Mouse (Mus musculus) forebrain, embryonic 16.5 days (tissue): ENCODE data around the gene Rundc3a. TPM values are rescaled to one million over a fixed set of nuclear protein-coding genes. Genes with fewer than 3 reads are reported as not detected.

Experiments
- ATAC-seq: fragments of 200-750 bp; cut with Nextera tagmentation; 2 replicates; pipeline ENCODE4 v1.8.0; 2017; ENCODE audit warnings: mild to moderate bottlenecking, moderate library complexity
- H3K27ac ChIP-seq: fragments of 300-500 bp; sonication (generic); 2 replicates; pipeline ENCODE4 v1.5.1; 2014; ENCODE audit warnings: low read length, control low read depth
- H3K27me3 ChIP-seq: fragments of 300-500 bp; sonication (generic); replicated peaks from 2 replicates; pipeline ENCODE4 v1.6.1; 2014; ENCODE audit warnings: low read length; ENCODE audit not compliant: control insufficient read depth, insufficient read depth
- H3K36me3 ChIP-seq: fragments of 300-500 bp; sonication (generic); 2 replicates; pipeline ENCODE4 v1.6.1; 2014; ENCODE audit not compliant: control insufficient read depth, insufficient read depth
- H3K4me1 ChIP-seq: fragments of 300-500 bp; sonication (generic); replicated peaks from 2 replicates; pipeline ENCODE4 v1.6.1; 2014; ENCODE audit warnings: low read length; ENCODE audit not compliant: control insufficient read depth, insufficient read depth
- H3K4me2 ChIP-seq: fragments of 300-500 bp; sonication (generic); 2 replicates; pipeline ENCODE4 v1.6.1; 2014; ENCODE audit warnings: mild to moderate bottlenecking, low read length, control low read depth
- H3K4me3 ChIP-seq: fragments of 300-500 bp; sonication (generic); replicated peaks from 2 replicates; pipeline ENCODE4 v1.5.1; 2014; ENCODE audit warnings: mild to moderate bottlenecking, low read length, control low read depth
- H3K9ac ChIP-seq: fragments of 300-500 bp; sonication (generic); replicated peaks from 2 replicates; pipeline ENCODE4 v1.6.1; 2014; ENCODE audit warnings: low read depth, low read length, control low read depth
- H3K9me3 ChIP-seq: fragments of 300-500 bp; sonication (generic); 2 replicates; pipeline ENCODE4 v1.6.1; 2016; ENCODE audit warnings: low read length; ENCODE audit not compliant: control insufficient read depth
- WGBS: fragments of 180-500 bp; shearing (Covaris S2); extraction: QIAGEN DNeasy Blood & Tissue Kit; methylation state at CpG from one replicate; pipeline ENCODE4 v1.1.7; 2014; 5-methylcytosine and 5-hydroxymethylcytosine counted together
- polyA plus RNA-seq: library from polyadenylated mRNA; unstranded; fragments of >200 nt; fragmentation: Nextera tagmentation; extraction: Ambion mirVana; gene quantifications from 2 replicates; pipeline ENCODE4 v1.2.1, GENCODE M21; 2015

Gene Rundc3a
- polyA plus RNA-seq, 1 experiment from 2014 or later = 156 TPM

GRCm38 (mm10) chr11:102352378-102352777 is 40.8 kb upstream of the Rundc3a start:
- Histone ChIP-seq H3K27me3 (no peaks in the 10 kb centered on the region), H3K4me2 (no peak overlapping the region), H3K9me3 (no peaks in the 10 kb centered on the region), H3K9ac (no peak overlapping the region), H3K36me3 (no peaks in the 10 kb centered on the region), H3K4me3 (no peak overlapping the region), H3K27ac (no peak overlapping the region), H3K4me1 (no peaks in the 10 kb centered on the region)
- no peak for ATAC-seq
- WGBS = 38% methylated on average over 5 of the region's 5 CpGs

DNA sequence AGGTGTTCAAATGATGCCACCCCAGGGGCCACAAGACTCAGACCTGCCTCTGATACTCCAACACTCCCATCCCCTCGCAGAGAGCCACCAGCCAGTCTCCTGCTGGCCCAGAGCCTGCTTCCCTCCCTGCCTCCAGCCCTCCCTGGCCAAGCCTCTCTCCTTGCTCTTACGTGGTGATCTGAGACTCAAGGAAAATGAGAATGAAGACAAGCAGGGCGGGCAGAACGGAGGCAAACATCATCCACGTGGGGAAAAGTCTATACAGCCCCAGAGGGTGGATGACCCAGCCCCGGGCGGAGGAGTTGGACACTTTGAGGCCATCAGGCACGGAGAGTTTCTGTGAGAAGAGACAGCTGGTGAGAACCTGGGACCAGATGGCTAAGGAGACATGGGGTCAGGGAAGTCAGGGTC is 40.2 kb upstream of the Rundc3a start:
- H3K9ac ChIP-seq = no peak overlapping the region
- 49% methylated on average over 8 of the region's 8 CpGs for WGBS
- no peak overlapping the region for H3K4me3 ChIP-seq
- no peak for ATAC-seq
- H3K27ac ChIP-seq = no peak overlapping the region
- H3K36me3 ChIP-seq = no peaks in the 10 kb centered on the region
- no peaks in the 10 kb centered on the region for H3K27me3 ChIP-seq
- H3K4me2 ChIP-seq = no peak overlapping the region
- H3K4me1 ChIP-seq = no peaks in the 10 kb centered on the region
- H3K9me3 ChIP-seq = no peaks in the 10 kb centered on the region

- H3K9ac ChIP-seq = no peak overlapping the region
Observed at GRCm38 (mm10) chr11:102355501-102355900, 37.7 kb upstream of the Rundc3a start.

GRCm38 (mm10) chr11:102356190-102356589 is 37.0 kb upstream of the Rundc3a start:
- Histone ChIP-seq H3K36me3 (no peaks in the 10 kb centered on the region), H3K4me1 (no peaks in the 10 kb centered on the region), H3K27ac (no peak overlapping the region), H3K27me3 (no peaks in the 10 kb centered on the region), H3K4me3 (no peak overlapping the region), H3K4me2 (no peak overlapping the region), H3K9ac (no peak overlapping the region), H3K9me3 (no peaks in the 10 kb centered on the region)
- no peak for ATAC-seq
- WGBS = 86% methylated on average over 12 of the region's 12 CpGs

More at GRCm38 (mm10) chr11:102355501-102355900, 37.7 kb upstream of the Rundc3a start:
- H3K4me2 ChIP-seq = no peak overlapping the region
- H3K9me3 ChIP-seq = no peaks in the 10 kb centered on the region
- H3K36me3 ChIP-seq = no peaks in the 10 kb centered on the region
- ATAC-seq = no peak
- no peak overlapping the region for H3K4me3 ChIP-seq
- H3K27ac ChIP-seq = no peak overlapping the region
- 79% methylated on average over 3 of the region's 3 CpGs for WGBS
- H3K27me3 ChIP-seq = no peaks in the 10 kb centered on the region
- no peaks in the 10 kb centered on the region for H3K4me1 ChIP-seq

DNA sequence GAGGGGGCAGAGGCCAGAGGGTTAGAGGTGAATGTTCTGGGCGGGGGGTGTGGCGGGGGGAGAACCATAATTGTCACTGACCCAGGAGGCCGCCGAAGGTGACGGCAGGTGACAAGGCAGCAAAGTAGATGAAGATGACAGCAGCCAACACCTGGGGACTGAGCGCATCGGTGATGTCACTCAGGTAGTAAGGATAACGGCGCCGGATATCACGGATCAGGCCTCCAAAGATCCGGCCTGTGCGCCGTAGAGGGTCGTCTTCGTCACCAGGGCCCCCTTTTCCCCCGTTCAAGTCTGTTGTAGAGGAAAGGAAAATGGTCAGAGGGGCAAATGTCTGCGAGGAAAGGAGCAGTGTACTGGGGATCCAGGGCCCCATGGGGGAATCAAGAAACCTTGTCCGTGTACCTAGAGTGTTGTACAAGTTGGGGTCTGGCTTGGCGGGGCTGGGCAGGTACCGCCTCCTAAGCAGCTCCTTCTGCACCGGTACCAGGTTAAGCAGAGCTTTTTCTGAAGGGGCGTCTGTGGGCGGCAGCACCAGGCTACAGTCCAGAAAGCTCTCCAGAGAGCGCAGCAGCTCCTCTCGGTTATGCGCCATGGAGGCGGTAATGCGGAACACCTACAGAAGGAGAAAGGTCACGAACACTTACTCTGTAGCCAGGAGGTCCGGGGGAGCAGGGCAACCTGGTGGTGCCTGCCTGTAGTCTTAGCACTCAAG is 36.4 kb upstream of the Rundc3a start:
- H3K4me3 ChIP-seq = no peak overlapping the region

GRCm38 (mm10) chr11:102358365-102358764 is 34.8 kb upstream of the Rundc3a start:
- no peak for ATAC-seq
- Histone ChIP-seq H3K36me3 (no peaks in the 10 kb centered on the region), H3K4me2 (no peak overlapping the region), H3K27me3 (no peaks in the 10 kb centered on the region), H3K9me3 (no peaks in the 10 kb centered on the region), H3K4me1 (no peaks in the 10 kb centered on the region), H3K4me3 (no peak overlapping the region), H3K27ac (no peak overlapping the region), H3K9ac (no peak overlapping the region)
- 72% methylated on average over 10 of the region's 10 CpGs for WGBS

More for the DNA sequence above, 36.4 kb upstream of the Rundc3a start:
- H3K9me3 ChIP-seq = no peaks in the 10 kb centered on the region
- H3K4me2 ChIP-seq = no peak overlapping the region
- 77% methylated on average over 31 of the region's 31 CpGs for WGBS
- H3K36me3 ChIP-seq = no peaks in the 10 kb centered on the region
- no peak overlapping the region for H3K9ac ChIP-seq
- ATAC-seq = no peak
- no peak overlapping the region for H3K27ac ChIP-seq
- H3K27me3 ChIP-seq = no peaks in the 10 kb centered on the region
- no peaks in the 10 kb centered on the region for H3K4me1 ChIP-seq

DNA sequence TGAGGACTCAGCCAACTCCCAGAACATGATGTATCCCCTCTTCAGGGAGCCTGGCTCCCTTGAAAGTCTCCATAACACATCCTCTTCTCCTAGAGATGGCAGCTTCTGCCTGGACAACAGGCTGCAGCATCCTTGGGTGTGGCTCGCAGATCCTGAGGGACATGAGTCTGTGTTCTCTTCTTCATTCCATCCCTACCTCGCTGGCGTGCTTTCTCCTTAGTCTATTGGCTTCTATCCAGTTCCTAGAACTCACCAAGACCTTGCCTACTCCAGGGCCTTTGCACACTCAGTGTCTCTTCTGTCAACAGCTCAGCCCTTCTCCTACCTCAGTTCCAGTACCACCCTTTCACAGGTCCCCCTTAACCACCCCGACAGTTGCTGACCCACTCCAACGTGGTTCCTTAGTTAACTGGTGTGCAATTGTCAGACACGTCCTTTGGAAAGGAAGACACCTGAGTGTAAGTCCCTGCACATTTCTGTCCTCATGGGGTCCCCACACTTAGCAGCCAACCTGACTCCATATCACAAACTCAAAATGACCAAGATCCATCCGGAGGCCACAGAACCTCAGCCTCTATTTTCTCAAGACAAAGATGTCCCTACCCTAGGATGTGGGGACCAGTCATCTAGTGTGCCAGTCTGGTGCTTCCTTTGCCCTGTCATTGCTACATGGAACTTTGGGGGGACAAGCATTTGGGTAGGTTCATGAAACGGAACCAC is 31.3 kb upstream of the Rundc3a start:
- no peak for ATAC-seq
- Histone ChIP-seq H3K36me3 (no peaks in the 10 kb centered on the region), H3K4me3 (no peak overlapping the region), H3K27ac (no peak overlapping the region), H3K4me2 (no peak overlapping the region), H3K4me1 (no peaks in the 10 kb centered on the region), H3K27me3 (no peaks in the 10 kb centered on the region), H3K9ac (no peak overlapping the region), H3K9me3 (no peaks in the 10 kb centered on the region)
- 88% methylated on average over 8 of the region's 8 CpGs for WGBS

DNA sequence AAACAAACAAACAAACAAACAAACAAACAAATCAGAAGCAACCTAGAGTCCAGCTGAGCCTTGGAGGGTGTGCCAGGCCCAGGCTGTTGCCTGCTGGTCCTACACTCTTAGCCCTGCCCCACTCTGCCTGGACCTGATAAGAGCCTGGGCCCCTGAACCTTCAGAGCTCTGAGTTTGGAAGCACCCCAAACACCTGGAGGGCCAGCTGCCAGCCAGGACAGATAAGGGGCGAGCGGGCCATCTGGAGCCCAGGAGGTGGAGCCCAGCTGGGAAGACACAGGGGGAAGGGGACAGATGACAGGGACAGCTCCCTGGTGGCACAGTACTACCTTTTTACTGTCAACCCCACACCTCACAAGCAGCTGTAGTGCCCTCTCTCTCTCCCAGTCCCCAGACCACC is 29.6 kb upstream of the Rundc3a start:
- 66% methylated on average over 2 of the region's 2 CpGs for WGBS
- H3K9me3 ChIP-seq = no peaks in the 10 kb centered on the region
- H3K4me3 ChIP-seq = no peak overlapping the region
- no peak overlapping the region for H3K4me2 ChIP-seq
- H3K4me1 ChIP-seq = no peaks in the 10 kb centered on the region
- H3K27me3 ChIP-seq = no peaks in the 10 kb centered on the region
- no peaks in the 10 kb centered on the region for H3K36me3 ChIP-seq
- ATAC-seq = no peak
- no peak overlapping the region for H3K9ac ChIP-seq
- no peak overlapping the region for H3K27ac ChIP-seq

- H3K27me3 ChIP-seq = no peaks in the 10 kb centered on the region
- ATAC-seq = no peak
- H3K4me1 ChIP-seq = no peaks in the 10 kb centered on the region
- H3K4me2 ChIP-seq = no peak overlapping the region
- no peaks in the 10 kb centered on the region for H3K9me3 ChIP-seq
- H3K4me3 ChIP-seq = no peak overlapping the region
- no peak overlapping the region for H3K27ac ChIP-seq
- no peak overlapping the region for H3K9ac ChIP-seq
- 76% methylated on average over 14 of the region's 14 CpGs for WGBS
- H3K36me3 ChIP-seq = no peaks in the 10 kb centered on the region
Observed at GRCm38 (mm10) chr11:102364570-102365371, 28.4 kb upstream of the Rundc3a start.
